Mouse (Mus musculus) liver, adult 2 months (tissue): ENCODE data around the gene Gm21897.

Source experiments
- CTCF ChIP-seq: fragments of 200-500 bp; IDR thresholded peaks from 2 replicates; pipeline ENCODE4 v1.5.1; 2011; ENCODE audit warnings: low read depth, low read length, control low read depth
- POLR2A ChIP-seq: fragments of 200-500 bp; IDR thresholded peaks from 2 replicates; pipeline ENCODE4 v1.6.1; 2011; ENCODE audit warnings: low read length, control low read depth; ENCODE audit not compliant: insufficient read depth; ENCODE audit errors: extremely low read depth

DNA sequence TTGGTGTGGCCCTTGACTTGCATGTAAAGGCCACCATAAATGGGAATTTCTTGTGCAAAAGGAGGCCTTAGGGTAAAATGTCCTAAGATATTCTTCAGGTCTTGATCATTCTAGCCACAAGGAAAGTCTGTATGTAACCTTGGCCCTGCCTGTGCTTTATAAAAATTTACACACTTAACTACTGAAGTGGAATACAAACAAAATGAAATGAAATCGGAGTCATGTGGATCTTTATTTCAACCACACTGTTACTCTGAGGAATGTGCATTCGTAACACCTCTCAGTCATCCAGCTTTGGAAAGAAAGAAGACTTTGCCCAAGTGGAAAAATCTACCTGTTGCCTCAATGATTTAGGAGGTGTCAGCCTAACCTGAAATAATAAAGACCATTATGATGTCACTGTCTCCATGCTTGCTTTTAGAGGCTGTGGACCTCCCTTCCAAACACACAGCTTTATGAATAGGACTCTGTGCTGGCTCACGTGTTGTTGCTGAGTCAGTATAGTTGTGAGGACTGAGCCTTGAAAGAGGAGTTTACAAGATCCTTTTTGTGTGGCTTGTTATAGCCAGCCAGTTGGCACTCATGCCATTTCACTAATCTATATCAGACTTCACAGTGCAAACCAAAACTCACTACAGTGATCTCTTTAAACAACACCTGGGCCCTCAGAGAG, 42.0 kb downstream of the Gm21897 start:
- TF ChIP-seq CTCF (no peak), POLR2A (no peak)
